Mouse (Mus musculus) limb, embryonic 10.5 days (tissue): ENCODE measurements around the gene Csf2. TPM values are rescaled to one million over a fixed set of nuclear protein-coding genes. Genes with fewer than 3 reads are reported as not detected.

Experiments
- DNase-seq: peaks from one replicate; pipeline ENCODE4 v3.0.0-alpha.2; 2017; ENCODE audit warnings: low spot score
- H3K27ac ChIP-seq: fragments of 300-500 bp; sonication (generic); 2 replicates; pipeline ENCODE4 v1.5.1; 2016; ENCODE audit warnings: mild to moderate bottlenecking
- H3K27me3 ChIP-seq: fragments of 300-500 bp; sonication (generic); 2 replicates; pipeline ENCODE4 v1.6.1; 2016; ENCODE audit warnings: low read depth, mild to moderate bottlenecking; ENCODE audit not compliant: poor library complexity, severe bottlenecking
- H3K36me3 ChIP-seq: fragments of 300-500 bp; sonication (generic); 2 replicates; pipeline ENCODE4 v1.6.1; 2016; ENCODE audit warnings: mild to moderate bottlenecking, moderate library complexity
- H3K4me1 ChIP-seq: fragments of 300-500 bp; sonication (generic); 2 replicates; pipeline ENCODE4 v1.6.1; 2016
- H3K4me3 ChIP-seq: fragments of 300-500 bp; sonication (generic); 2 replicates; pipeline ENCODE4 v1.5.1; 2016; ENCODE audit warnings: mild to moderate bottlenecking, moderate library complexity
- H3K9me3 ChIP-seq: fragments of 300-500 bp; sonication (generic); replicated peaks from 2 replicates; pipeline ENCODE4 v1.6.1; 2016; ENCODE audit warnings: mild to moderate bottlenecking
- WGBS: fragments of 180-500 bp; shearing (Covaris S2); methylation state at CpG from one replicate; pipeline ENCODE4 v1.1.7; 2016; 5-methylcytosine and 5-hydroxymethylcytosine counted together
- polyA plus RNA-seq: library from polyadenylated mRNA; unstranded; fragments of >200 nt; fragmentation: Nextera tagmentation; extraction: Ambion mirVana; gene quantifications from 2 replicates; pipeline ENCODE4 v1.2.1, GENCODE M21; 2016

The Csf2 gene
- polyA plus RNA-seq, 1 experiment from 2014 or later, result not detected

DNA sequence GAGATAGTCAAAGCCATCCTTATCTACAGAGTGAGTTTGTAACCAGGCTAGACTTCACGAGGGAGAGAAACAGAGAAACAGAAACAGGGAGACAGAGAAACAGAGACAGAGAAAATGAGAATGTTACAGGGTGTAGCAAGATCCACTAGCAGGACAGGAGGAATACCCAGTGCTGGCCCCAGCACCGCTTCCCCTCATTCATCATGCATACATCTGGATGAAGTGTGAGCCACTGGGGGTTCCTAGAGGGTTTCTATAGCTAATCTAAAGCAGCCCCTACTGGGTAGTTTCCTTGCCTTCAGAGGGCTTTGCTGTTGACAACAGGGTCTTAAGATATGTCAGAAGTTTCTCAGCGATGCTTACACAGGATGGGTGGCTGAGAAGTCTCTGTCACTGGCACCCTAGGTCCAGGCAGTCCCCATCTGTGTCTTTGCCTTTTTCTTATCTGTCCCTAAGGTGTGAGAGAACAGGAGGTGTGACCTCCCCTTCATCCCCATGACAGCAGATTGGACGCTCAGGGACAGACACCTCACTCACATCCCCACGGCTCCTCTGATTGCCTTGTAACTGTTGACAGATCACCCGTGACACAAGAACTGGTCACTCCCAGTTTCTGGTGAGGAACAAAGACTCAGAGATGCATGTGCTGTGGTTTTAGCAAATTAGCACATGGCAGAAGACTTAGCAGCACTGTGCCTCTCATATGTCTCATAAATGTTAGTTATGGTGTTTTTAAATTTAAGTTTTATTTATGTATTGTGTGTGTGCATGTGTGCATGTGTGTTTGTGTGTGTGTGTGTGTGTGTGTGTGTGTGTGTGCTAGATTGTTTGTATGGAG is 29.3 kb downstream of the Csf2 start:
- Histone ChIP-seq H3K4me3 (no peak overlapping the region), H3K4me1 (no peaks in the 10 kb centered on the region; the same call in 1 of the 2 replicates), H3K36me3 (no peaks in the 10 kb centered on the region), H3K27ac (no peak overlapping the region), H3K27me3 (no peaks in the 10 kb centered on the region), H3K9me3 (no peaks in the 10 kb centered on the region)
- 35% methylated on average over 6 of the region's 6 CpGs for WGBS
- DNase-seq, result no peak

DNA sequence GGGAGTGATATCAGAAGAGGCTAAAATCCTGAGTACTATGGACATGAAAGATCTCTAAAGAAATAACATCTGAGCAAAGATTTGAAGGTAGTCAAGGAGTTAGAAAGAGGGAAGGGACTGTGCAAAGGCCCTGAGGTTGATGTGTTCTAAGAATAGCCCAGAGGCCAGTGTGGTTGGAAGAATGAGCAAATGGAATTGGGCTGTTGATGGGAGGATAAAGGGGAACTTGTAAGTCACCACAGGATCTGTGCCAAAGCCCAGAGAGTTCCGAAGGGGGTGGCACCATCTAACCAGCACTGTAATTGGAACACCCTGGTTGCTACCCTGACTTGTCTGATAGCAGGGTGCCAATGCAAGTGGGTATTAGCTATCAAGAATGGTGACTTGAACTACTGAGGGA is 30.3 kb downstream of the Csf2 start:
- H3K4me3 ChIP-seq, result no peak overlapping the region
- no peaks in the 10 kb centered on the region for H3K36me3 ChIP-seq
- H3K4me1 ChIP-seq, result no peaks in the 10 kb centered on the region; the same call in 1 of the 2 replicates
- no peak for DNase-seq
- no peak overlapping the region for H3K27ac ChIP-seq
- no peaks in the 10 kb centered on the region for H3K9me3 ChIP-seq
- no peaks in the 10 kb centered on the region for H3K27me3 ChIP-seq
- 92% methylated on average over 1 of the region's 1 CpGs for WGBS

DNA sequence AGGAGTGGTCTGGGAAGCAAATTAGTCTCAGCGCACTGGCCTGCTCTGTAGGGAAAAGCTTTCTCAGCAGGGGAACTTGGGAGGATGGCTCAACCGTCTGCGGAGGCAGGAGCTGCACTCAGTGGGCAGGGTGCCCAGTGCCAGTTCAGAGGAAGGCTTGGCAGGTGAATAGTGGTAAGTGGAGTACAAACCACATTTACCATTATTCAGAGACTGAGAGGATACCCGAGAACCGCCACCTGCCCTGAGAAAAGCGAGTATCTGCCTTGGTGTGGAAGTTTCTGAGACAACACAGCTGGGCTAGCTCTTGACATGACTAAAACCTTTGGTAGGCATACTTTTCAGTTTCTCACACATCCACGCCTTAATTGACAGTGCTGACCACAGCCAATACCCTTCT is 32.1 kb downstream of the Csf2 start:
- no peaks in the 10 kb centered on the region for H3K36me3 ChIP-seq
- H3K27me3 ChIP-seq, result no peaks in the 10 kb centered on the region
- no peak overlapping the region for H3K4me3 ChIP-seq
- DNase-seq, result no peak
- no peaks in the 10 kb centered on the region; the same call in 1 of the 2 replicates for H3K4me1 ChIP-seq
- H3K9me3 ChIP-seq, result no peaks in the 10 kb centered on the region
- H3K27ac ChIP-seq, result no peak overlapping the region
- WGBS, result 78% methylated on average over 7 of the region's 7 CpGs

DNA sequence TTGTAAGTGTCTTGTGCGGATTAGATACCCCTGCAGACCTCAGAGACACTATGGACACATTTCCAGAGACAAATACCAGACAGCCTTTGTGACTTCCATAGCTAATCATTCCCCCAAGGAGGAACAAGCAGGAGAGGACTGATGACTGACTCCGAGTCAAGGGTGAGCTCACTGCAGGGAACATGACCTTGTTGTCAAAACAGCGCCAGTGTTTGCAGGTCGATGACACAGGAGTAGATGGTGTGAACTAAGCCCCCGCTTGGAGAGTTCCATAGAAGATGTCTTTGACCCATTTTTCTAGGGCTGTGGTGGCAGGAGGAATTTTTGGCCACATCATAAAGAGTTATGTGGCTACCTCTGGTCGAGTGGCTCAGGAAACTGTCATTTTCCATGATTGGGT is 33.4 kb downstream of the Csf2 start:
- H3K4me1 ChIP-seq, result no peaks in the 10 kb centered on the region; the same call in 1 of the 2 replicates
- H3K36me3 ChIP-seq, result no peaks in the 10 kb centered on the region
- no peaks in the 10 kb centered on the region for H3K27me3 ChIP-seq
- no peak for DNase-seq
- 84% methylated on average over 6 of the region's 6 CpGs for WGBS
- H3K9me3 ChIP-seq, result no peaks in the 10 kb centered on the region
- H3K4me3 ChIP-seq, result no peak overlapping the region
- H3K27ac ChIP-seq, result no peak overlapping the region

DNA sequence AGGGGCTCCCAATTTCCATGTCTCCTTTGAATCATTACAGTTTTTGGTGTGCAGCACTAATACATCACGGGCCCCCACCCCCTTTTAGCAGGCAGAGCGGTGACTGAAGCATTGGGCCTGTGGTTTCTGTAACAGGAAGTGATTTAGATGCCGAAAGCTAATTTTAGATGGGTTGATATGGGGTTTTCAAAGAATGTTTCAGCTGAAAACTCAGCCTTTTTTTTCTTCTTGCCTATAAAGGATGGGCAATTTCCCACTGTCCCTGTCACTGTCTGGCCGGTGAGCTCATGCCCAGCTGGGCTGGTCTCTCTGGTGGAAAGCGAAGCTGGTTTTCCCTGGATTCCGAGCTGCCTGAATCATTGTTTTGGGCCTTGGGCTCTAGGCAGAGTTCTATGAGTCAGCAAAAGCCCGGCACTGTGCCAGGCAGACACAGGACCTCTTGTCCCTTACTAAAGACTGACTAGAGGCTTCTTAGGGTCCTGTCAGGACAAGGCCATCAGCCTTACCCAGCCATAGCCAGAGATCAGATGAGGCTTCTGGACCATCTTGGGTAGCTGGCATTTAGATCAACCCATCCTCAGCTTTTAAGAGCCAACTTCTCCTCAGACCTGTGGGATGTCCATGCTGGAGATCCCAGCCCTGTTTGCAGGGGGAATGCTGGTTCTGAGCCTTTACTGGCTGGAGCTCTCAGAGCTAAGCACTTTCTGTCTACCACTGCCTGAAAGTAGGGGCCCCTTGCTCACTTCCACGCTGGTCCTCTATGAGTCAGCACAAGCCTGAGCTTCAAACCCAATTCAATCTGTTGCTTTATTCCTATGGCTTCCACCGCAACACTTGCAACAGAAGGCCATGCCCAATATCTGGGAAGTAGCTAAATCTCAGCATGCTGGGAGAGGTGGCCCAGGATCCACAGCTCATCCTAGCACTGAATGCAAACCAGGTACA is 34.7 kb downstream of the Csf2 start:
- H3K36me3 ChIP-seq, result no peaks in the 10 kb centered on the region
- no peaks in the 10 kb centered on the region for H3K4me1 ChIP-seq
- 88% methylated on average over 9 of the region's 9 CpGs for WGBS
- H3K9me3 ChIP-seq, result no peaks in the 10 kb centered on the region
- H3K27me3 ChIP-seq, result no peaks in the 10 kb centered on the region
- no peak for DNase-seq
- H3K27ac ChIP-seq, result no peak overlapping the region
- no peak overlapping the region for H3K4me3 ChIP-seq

DNA sequence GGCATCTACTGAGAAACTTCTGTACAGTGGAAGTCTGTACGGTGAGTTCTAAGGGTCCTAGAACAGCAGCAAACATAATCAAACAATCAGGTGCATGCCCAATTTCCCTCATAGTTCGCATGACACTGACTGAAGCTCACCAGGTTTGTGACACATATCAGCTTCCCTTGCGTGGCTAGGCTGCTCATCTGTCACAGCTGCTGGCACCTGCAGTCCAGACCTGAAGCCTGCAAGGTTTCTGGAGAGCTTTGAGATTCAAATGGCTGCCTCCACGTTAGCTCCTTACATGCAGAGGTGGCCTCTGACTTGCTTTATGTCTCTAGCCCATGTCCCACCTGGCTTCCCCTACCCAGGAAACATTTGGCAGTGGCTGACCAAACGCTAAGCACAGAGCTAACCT is 35.8 kb downstream of the Csf2 start:
- H3K27ac ChIP-seq, result no peak overlapping the region
- no peak overlapping the region for H3K4me3 ChIP-seq
- 78% methylated on average over 5 of the region's 5 CpGs for WGBS
- no peaks in the 10 kb centered on the region for H3K36me3 ChIP-seq
- no peak for DNase-seq
- H3K9me3 ChIP-seq, result no peaks in the 10 kb centered on the region
- no peaks in the 10 kb centered on the region for H3K27me3 ChIP-seq
- H3K4me1 ChIP-seq, result no peaks in the 10 kb centered on the region

DNA sequence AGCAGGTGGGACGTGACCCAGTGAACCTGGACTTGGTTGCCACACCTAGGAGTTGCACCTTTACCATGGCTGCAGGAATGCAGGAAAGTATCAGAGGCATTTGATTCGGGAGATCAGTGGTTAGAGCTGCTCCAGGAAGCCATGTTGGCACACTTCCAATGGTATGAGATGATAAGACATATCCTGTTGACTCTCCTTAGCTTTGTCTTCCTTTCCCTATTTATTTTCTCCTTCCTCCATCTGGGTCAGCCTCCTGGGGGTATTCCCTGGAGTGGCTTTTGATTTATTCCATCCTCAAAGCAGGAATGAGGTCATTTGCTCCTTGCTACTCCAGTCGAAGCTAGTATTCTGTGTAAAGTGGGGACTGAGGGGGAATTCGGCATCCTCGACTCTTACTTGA is 42.5 kb downstream of the Csf2 start:
- WGBS, result 83% methylated on average over 5 of the region's 5 CpGs
- H3K36me3 ChIP-seq, result no peaks in the 10 kb centered on the region
- H3K4me3 ChIP-seq, result no peak overlapping the region
- no peaks in the 10 kb centered on the region for H3K4me1 ChIP-seq
- H3K9me3 ChIP-seq, result no peaks in the 10 kb centered on the region
- H3K27ac ChIP-seq, result no peak overlapping the region
- no peak for DNase-seq
- no peaks in the 10 kb centered on the region for H3K27me3 ChIP-seq

DNA sequence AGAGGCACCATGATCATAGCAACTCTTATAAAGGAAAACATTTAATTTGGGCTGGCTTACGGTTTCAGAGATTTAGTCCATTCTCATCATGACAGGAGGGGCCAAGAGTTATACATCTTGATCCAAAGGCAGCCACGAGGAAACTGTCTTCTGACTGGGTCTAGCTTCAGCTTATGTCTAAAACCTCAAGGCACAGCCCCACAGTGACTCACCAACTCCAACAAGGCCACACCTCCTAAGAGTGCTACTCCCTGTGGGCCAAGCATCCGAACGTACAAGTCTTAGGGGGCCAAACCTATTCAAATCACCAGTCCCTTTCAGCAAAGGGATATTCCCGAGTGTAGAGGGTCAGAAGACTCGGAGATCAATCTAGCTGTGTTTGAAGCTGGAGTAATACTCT is 44.1 kb downstream of the Csf2 start:
- DNase-seq, result no peak
- Histone ChIP-seq H3K9me3 (no peaks in the 10 kb centered on the region), H3K27ac (no peak overlapping the region), H3K36me3 (no peaks in the 10 kb centered on the region), H3K4me3 (no peak overlapping the region), H3K4me1 (no peaks in the 10 kb centered on the region), H3K27me3 (no peaks in the 10 kb centered on the region)
- 88% methylated on average over 6 of the region's 6 CpGs for WGBS

DNA sequence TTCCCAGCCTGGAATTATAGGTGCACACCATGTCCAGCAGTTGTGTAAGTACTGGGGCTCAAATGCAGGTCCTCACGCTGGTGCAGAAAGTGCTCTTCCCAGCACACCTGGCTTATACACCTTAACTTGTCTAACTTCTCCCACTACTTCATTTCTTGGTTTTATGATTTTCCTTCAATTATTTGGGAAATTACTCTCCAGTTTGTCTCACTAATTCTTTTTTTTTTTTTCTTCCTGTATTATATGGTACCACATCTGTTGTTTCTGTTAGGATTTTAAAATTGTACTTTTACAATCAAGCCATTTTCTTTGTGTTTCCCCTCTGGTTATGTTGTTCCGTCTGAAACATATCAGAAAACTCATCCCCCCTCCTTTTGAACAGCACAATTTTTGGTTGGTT is 44.7 kb downstream of the Csf2 start:
- Histone ChIP-seq H3K27me3 (no peaks in the 10 kb centered on the region), H3K4me1 (no peaks in the 10 kb centered on the region), H3K4me3 (no peak overlapping the region), H3K27ac (no peak overlapping the region), H3K9me3 (no peaks in the 10 kb centered on the region), H3K36me3 (no peaks in the 10 kb centered on the region)
- WGBS, result 95% methylated on average over 2 of the region's 2 CpGs
- DNase-seq, result no peak

DNA sequence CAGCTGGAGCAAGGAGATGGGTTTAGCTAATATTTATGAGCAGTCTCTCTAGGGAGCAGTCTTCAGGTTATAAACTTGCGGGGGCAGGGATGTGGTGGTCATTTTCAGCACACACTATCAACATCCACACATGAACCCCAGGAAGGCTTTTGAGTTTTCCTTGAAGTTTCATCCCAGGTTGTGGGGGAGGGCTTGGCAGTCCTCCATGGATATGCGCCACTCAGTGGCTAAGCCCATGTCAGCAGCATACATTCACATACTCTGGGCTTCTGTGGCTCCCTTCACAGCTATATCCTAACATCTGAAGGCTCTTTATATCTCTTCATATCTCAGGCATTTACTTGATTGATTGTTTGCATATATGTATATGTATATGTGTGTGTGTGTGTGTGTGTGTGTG is 46.3 kb downstream of the Csf2 start:
- DNase-seq, result no peak
- H3K27me3 ChIP-seq, result no peaks in the 10 kb centered on the region
- H3K36me3 ChIP-seq, result no peaks in the 10 kb centered on the region
- 77% methylated on average over 2 of the region's 2 CpGs for WGBS
- H3K9me3 ChIP-seq, result no peaks in the 10 kb centered on the region
- H3K27ac ChIP-seq, result no peak overlapping the region
- no peak overlapping the region for H3K4me3 ChIP-seq
- no peaks in the 10 kb centered on the region for H3K4me1 ChIP-seq

DNA sequence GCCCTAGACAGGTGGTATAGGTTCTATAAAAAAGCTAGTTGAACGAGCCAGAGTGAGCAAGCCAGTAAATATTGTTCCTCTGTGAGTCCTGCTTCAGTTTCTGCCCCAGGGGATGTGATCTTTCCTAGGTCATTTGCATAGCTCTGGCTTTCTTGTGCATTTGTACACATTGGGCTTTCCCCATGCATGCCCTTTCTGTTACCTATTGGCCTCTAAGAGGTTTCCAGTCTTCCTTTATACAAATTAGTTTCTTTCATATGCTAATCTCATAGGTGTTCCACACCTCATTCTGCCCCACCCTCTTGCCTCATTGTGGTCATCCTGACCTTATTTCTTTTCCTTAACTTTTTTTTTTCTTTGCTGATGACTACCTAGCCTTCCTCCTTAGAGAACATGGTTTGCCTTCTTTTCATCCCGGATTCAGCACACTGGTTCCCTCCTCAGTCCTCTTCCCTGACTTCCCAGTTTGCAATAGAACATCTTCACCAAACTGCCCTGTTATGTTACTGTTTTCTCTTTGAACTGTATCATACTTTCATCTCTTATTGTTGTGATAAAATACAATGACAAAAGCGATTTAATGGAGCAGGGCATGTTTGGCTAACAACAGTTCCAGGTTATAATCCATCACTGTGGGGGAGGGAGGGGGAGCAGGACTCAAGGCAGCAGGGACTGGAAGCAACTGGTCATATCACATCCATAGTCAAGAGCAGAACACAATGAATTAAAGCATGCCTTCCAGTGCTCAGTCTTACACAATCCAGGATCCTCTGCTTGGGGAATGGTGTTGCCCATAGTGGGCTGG is 47.4 kb downstream of the Csf2 start:
- DNase-seq, result no peak
- no peak overlapping the region for H3K4me3 ChIP-seq
- H3K36me3 ChIP-seq, result no peaks in the 10 kb centered on the region
- H3K27ac ChIP-seq, result no peak overlapping the region
- no peaks in the 10 kb centered on the region for H3K27me3 ChIP-seq
- WGBS, result 70% methylated on average over 3 of the region's 3 CpGs
- no peaks in the 10 kb centered on the region for H3K9me3 ChIP-seq
- no peaks in the 10 kb centered on the region for H3K4me1 ChIP-seq

DNA sequence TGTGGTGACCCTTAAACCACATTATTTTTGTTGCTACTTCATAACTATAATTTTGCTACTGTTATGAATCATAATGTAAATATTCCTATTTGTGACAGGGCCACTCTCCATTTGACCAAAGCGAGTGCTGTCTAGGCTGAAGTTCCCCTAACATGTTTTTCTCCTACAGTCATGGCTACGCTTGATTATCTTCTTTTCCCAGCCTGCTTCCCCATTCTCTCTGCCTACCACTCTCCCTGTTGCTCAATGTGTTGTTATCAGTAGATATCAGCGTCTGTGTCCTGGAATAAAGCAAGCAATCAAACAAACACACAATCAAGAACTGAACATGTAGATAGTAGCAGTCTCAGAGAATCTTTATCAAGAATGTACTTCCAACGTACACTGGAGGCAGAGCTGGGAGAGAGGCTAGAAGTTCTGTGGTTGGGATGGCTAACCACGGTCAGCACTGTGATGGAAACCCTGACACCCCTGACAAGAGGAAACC is 48.1 kb downstream of the Csf2 start:
- no peak overlapping the region for H3K4me3 ChIP-seq

More for the DNA sequence above, 48.1 kb downstream of the Csf2 start:
- 88% methylated on average over 5 of the region's 5 CpGs for WGBS
- Histone ChIP-seq H3K36me3 (no peaks in the 10 kb centered on the region), H3K27me3 (no peaks in the 10 kb centered on the region), H3K9me3 (no peaks in the 10 kb centered on the region), H3K4me1 (no peaks in the 10 kb centered on the region), H3K27ac (no peak overlapping the region)
- DNase-seq, result no peak
